Mouse (Mus musculus): ENCODE data around the gene Slc9b2. TPM values are rescaled to one million over a fixed set of nuclear protein-coding genes. Genes with fewer than 3 reads are reported as not detected.

Gene Slc9b2
- polyA plus RNA-seq, 1 experiment from 2014 or later, result 3.8 TPM

GRCm38 (mm10) chr3:135298560-135298959 lies 8.9 kb upstream of the Slc9b2 start:
- no peaks in the 10 kb centered on the region for H3K27me3 ChIP-seq (ENCODE audit: control insufficient read depth, insufficient read depth, low read length)
- no peaks in the 10 kb centered on the region for H3K9me3 ChIP-seq (ENCODE audit: control insufficient read depth, low read length)
- H3K4me3 ChIP-seq (ENCODE audit: low read depth, low read length), result no peak overlapping the region
- no peaks in the 10 kb centered on the region for H3K4me1 ChIP-seq (ENCODE audit: control insufficient read depth, insufficient read depth, low read length)
- H3K36me3 ChIP-seq (ENCODE audit: control insufficient read depth, insufficient read depth, low read length), result no peaks in the 10 kb centered on the region
- H3K9ac ChIP-seq (replicated peaks; ENCODE audit: low read depth, low read length), result no peak overlapping the region
- H3K27ac ChIP-seq (ENCODE audit: low read depth, low read length), result no peak overlapping the region
- H3K4me2 ChIP-seq (ENCODE audit: low read depth, low read length), result no peak overlapping the region
- WGBS, result 85% methylated on average over 3 of the region's 3 CpGs
- ATAC-seq (ENCODE audit: low read depth), result no peak

DNA sequence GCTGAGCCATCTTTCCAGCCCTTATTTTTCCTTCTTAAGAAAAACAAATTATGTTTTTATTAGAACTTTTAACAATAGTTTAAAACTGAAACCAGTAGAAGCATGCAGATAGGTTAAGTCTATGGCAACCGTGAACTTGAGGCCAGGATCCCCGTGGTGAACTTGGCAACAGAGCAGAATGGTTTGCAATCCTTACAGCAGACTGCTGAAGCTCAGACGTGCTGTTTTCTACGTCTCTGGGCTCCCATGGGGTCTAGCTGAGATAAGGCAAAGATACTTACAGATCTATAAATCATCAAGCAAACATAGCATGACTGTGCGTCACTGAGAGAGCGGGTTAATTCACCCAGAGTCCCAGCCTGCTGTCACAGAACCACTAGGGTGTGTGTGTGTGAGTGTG lies 7.4 kb upstream of the Slc9b2 start:
- ATAC-seq (ENCODE audit: low read depth), result no peak
- WGBS, result 43% methylated on average over 6 of the region's 6 CpGs
- no peaks in the 10 kb centered on the region for H3K9me3 ChIP-seq (ENCODE audit: control insufficient read depth, low read length)
- no peak overlapping the region for H3K27ac ChIP-seq (ENCODE audit: low read depth, low read length)
- H3K36me3 ChIP-seq (ENCODE audit: control insufficient read depth, insufficient read depth, low read length), result no peaks in the 10 kb centered on the region
- no peak overlapping the region for H3K9ac ChIP-seq (replicated peaks; ENCODE audit: low read depth, low read length)
- H3K4me1 ChIP-seq (ENCODE audit: control insufficient read depth, insufficient read depth, low read length), result no peaks in the 10 kb centered on the region
- no peaks in the 10 kb centered on the region for H3K27me3 ChIP-seq (ENCODE audit: control insufficient read depth, insufficient read depth, low read length)
- no peak overlapping the region for H3K4me3 ChIP-seq (ENCODE audit: low read depth, low read length)
- H3K4me2 ChIP-seq (ENCODE audit: low read depth, low read length), result no peak overlapping the region

- Histone ChIP-seq H3K27ac (ENCODE audit: low read depth, low read length) (no peak overlapping the region), H3K9me3 (ENCODE audit: control insufficient read depth, low read length) (no peaks in the 10 kb centered on the region), H3K36me3 (ENCODE audit: control insufficient read depth, insufficient read depth, low read length) (no peaks in the 10 kb centered on the region), H3K27me3 (ENCODE audit: control insufficient read depth, insufficient read depth, low read length) (no peaks in the 10 kb centered on the region), H3K4me1 (ENCODE audit: control insufficient read depth, insufficient read depth, low read length) (no peaks in the 10 kb centered on the region), H3K4me2 (ENCODE audit: low read depth, low read length) (no peak overlapping the region), H3K9ac (replicated peaks; ENCODE audit: low read depth, low read length) (no peak overlapping the region), H3K4me3 (ENCODE audit: low read depth, low read length) (no peak overlapping the region)
- 9% methylated on average over 6 of the region's 6 CpGs for WGBS
- ATAC-seq (ENCODE audit: low read depth), result no peak
Measured at GRCm38 (mm10) chr3:135304060-135304459, 3.4 kb upstream of the Slc9b2 start.

DNA sequence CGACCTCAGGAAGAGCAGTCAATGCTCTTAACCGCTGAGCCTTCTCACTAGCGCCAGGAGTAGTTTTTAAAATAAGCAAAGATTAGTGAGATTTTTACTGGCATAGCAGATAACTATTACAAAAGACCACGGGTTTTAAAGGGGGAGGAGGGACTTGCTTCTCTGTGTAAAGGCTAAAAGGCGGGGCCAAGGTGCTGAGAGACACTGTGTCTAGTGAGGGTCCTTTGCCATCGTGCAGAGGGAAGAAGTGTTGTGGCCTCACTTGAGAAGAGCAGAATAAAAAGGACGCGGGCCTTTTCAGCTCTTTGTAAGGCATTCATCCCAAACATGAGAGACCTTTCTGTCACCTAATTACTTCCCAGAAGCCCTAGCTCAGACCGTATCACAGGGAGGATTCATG lies 2.9 kb upstream of the Slc9b2 start:
- no peak for ATAC-seq (ENCODE audit: low read depth)

GRCm38 (mm10) chr3:135312916-135313491 lies 5.5 kb downstream of the Slc9b2 start:
- no peaks in the 10 kb centered on the region for H3K27me3 ChIP-seq (ENCODE audit: control insufficient read depth, insufficient read depth, low read length)
- H3K9ac ChIP-seq (replicated peaks; ENCODE audit: low read depth, low read length), result no peak overlapping the region
- no peak overlapping the region for H3K27ac ChIP-seq (ENCODE audit: low read depth, low read length)
- no peak overlapping the region for H3K4me2 ChIP-seq (ENCODE audit: low read depth, low read length)
- no peaks in the 10 kb centered on the region for H3K4me1 ChIP-seq (ENCODE audit: control insufficient read depth, insufficient read depth, low read length)
- WGBS, result 29% methylated on average over 2 of the region's 2 CpGs
- H3K36me3 ChIP-seq (ENCODE audit: control insufficient read depth, insufficient read depth, low read length), result no peaks in the 10 kb centered on the region
- ATAC-seq (ENCODE audit: low read depth), result no peak
- H3K9me3 ChIP-seq (ENCODE audit: control insufficient read depth, low read length), result no peaks in the 10 kb centered on the region
- H3K4me3 ChIP-seq (ENCODE audit: low read depth, low read length), result no peak overlapping the region

More for the DNA sequence above, 2.9 kb upstream of the Slc9b2 start:
- WGBS, result 15% methylated on average over 9 of the region's 9 CpGs
- Histone ChIP-seq H3K4me1 (ENCODE audit: control insufficient read depth, insufficient read depth, low read length) (no peaks in the 10 kb centered on the region), H3K4me3 (ENCODE audit: low read depth, low read length) (no peak overlapping the region), H3K9ac (replicated peaks; ENCODE audit: low read depth, low read length) (no peak overlapping the region), H3K36me3 (ENCODE audit: control insufficient read depth, insufficient read depth, low read length) (no peaks in the 10 kb centered on the region), H3K27ac (ENCODE audit: low read depth, low read length) (no peak overlapping the region), H3K27me3 (ENCODE audit: control insufficient read depth, insufficient read depth, low read length) (no peaks in the 10 kb centered on the region), H3K9me3 (ENCODE audit: control insufficient read depth, low read length) (no peaks in the 10 kb centered on the region), H3K4me2 (ENCODE audit: low read depth, low read length) (no peak overlapping the region)

DNA sequence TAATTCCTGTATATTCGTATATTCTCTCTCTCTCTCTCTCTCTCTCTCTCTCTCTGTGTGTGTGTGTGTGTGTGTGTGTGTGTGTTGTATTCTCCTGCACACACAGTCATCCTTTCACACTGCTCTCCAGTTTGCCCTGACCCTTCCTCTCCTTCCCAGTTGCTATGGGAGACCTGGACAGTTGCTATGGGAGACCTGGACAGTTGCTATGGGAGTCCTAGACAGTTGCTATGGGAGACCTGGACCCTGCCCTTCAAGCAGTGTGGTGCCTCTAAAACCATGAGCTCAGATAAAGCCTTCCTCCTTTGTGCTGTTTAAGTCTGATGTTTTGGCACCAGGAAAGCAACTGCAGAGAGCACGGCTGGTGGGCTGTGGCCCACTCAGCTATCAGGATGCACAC lies 6.2 kb downstream of the Slc9b2 start:
- H3K27ac ChIP-seq (ENCODE audit: low read depth, low read length), result no peak overlapping the region
- H3K4me3 ChIP-seq (ENCODE audit: low read depth, low read length), result no peak overlapping the region
- H3K4me2 ChIP-seq (ENCODE audit: low read depth, low read length), result no peak overlapping the region
- H3K9ac ChIP-seq (replicated peaks; ENCODE audit: low read depth, low read length), result no peak overlapping the region
- 47% methylated on average over 2 of the region's 2 CpGs for WGBS
- H3K9me3 ChIP-seq (ENCODE audit: control insufficient read depth, low read length), result no peaks in the 10 kb centered on the region
- no peaks in the 10 kb centered on the region for H3K27me3 ChIP-seq (ENCODE audit: control insufficient read depth, insufficient read depth, low read length)
- no peak; the same call in 1 of the 2 replicates for ATAC-seq (ENCODE audit: low read depth)
- H3K36me3 ChIP-seq (ENCODE audit: control insufficient read depth, insufficient read depth, low read length), result no peaks in the 10 kb centered on the region
- H3K4me1 ChIP-seq (ENCODE audit: control insufficient read depth, insufficient read depth, low read length), result no peaks in the 10 kb centered on the region

- Histone ChIP-seq H3K36me3 (ENCODE audit: control insufficient read depth, insufficient read depth, low read length) (no peaks in the 10 kb centered on the region), H3K4me3 (ENCODE audit: low read depth, low read length) (no peak overlapping the region), H3K27ac (ENCODE audit: low read depth, low read length) (no peak overlapping the region), H3K9ac (replicated peaks; ENCODE audit: low read depth, low read length) (no peak overlapping the region), H3K4me1 (ENCODE audit: control insufficient read depth, insufficient read depth, low read length) (no peaks in the 10 kb centered on the region), H3K9me3 (ENCODE audit: control insufficient read depth, low read length) (no peaks in the 10 kb centered on the region), H3K4me2 (ENCODE audit: low read depth, low read length) (no peak overlapping the region), H3K27me3 (ENCODE audit: control insufficient read depth, insufficient read depth, low read length) (no peaks in the 10 kb centered on the region)
- no peak for ATAC-seq (ENCODE audit: low read depth)
- 67% methylated on average over 2 of the region's 2 CpGs for WGBS
Measured at GRCm38 (mm10) chr3:135314811-135315210, 7.3 kb downstream of the Slc9b2 start.

DNA sequence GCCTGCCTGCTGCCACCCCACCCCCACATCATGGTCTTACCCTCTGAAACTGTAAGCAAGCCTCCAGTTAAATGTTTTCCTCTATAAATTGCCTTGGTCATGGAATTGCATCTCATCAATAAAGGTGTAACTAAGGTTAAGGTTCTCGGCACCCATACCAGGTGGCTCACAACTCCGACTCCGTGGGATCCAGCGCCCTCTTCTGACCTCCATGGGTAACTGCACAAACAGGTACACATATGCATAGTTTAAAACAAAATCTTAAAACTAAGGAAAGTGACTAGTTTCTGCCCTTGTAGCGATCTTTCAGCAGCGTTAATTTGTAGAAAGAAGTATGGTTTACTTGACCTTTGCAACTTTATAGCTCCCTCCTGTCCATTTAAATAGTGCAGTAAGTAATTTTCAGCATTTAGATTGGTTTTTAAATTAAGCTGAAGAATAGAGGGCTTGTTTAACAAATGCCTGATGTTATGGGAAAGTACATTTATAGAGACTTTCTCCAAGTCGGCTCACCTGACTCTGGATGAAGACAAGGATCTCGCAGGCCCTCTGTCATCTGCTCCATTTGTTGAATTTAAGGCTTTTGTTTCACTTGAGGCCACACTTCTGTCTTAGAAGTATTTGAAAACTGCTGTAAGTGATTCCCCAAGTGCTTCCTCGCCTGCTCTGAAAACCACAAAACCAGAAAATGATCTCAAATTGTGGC lies 8.4 kb downstream of the Slc9b2 start:
- no peak overlapping the region for H3K4me2 ChIP-seq (ENCODE audit: low read depth, low read length)
- no peak overlapping the region for H3K9ac ChIP-seq (replicated peaks; ENCODE audit: low read depth, low read length)
- no peaks in the 10 kb centered on the region for H3K4me1 ChIP-seq (ENCODE audit: control insufficient read depth, insufficient read depth, low read length)
- H3K27me3 ChIP-seq (ENCODE audit: control insufficient read depth, insufficient read depth, low read length), result no peaks in the 10 kb centered on the region
- no peaks in the 10 kb centered on the region for H3K9me3 ChIP-seq (ENCODE audit: control insufficient read depth, low read length)
- no peak for ATAC-seq (ENCODE audit: low read depth)
- no peaks in the 10 kb centered on the region for H3K36me3 ChIP-seq (ENCODE audit: control insufficient read depth, insufficient read depth, low read length)
- WGBS, result 90% methylated on average over 9 of the region's 9 CpGs
- no peak overlapping the region for H3K27ac ChIP-seq (ENCODE audit: low read depth, low read length)
- H3K4me3 ChIP-seq (ENCODE audit: low read depth, low read length), result no peak overlapping the region

DNA sequence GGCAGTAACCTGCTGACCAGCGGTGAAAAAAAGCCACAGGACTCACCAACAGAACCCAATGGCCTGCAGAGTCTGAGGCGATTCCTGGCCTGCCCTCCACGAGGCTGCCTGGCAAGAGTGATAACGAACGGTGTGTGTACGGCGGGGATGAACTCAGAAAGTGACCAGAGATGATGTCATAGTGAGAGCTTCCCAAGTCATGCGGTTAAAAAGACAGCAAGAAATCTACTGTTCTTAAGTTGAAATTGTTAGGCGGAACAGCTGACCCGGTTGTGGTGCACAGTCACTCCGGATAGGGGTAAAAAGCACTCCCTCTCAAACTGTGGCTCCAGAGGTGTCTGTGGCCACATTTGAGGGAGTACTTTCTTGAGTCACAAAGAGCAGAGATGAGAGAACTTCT lies 10.8 kb downstream of the Slc9b2 start:
- Histone ChIP-seq H3K4me2 (ENCODE audit: low read depth, low read length) (no peak overlapping the region), H3K36me3 (ENCODE audit: control insufficient read depth, insufficient read depth, low read length) (no peaks in the 10 kb centered on the region), H3K9me3 (ENCODE audit: control insufficient read depth, low read length) (no peaks in the 10 kb centered on the region), H3K4me3 (ENCODE audit: low read depth, low read length) (no peak overlapping the region), H3K27me3 (ENCODE audit: control insufficient read depth, insufficient read depth, low read length) (no peaks in the 10 kb centered on the region), H3K9ac (replicated peaks; ENCODE audit: low read depth, low read length) (no peak overlapping the region), H3K27ac (ENCODE audit: low read depth, low read length) (no peak overlapping the region), H3K4me1 (ENCODE audit: control insufficient read depth, insufficient read depth, low read length) (no peaks in the 10 kb centered on the region)
- ATAC-seq (ENCODE audit: low read depth), result no peak
- 89% methylated on average over 11 of the region's 11 CpGs for WGBS
